In genomic region chr9:60166990-60167389, GRCm38 (mm10) we compare ENCODE assay signal across 8 mouse cellular contexts.
DNase-seq lines count a peak whose midpoint lies in the region; ATAC-seq and TF ChIP-seq lines count a peak whose summit lies in the region.

No protein-coding gene starts in this region.

- no peak for DNase-seq in liver, embryonic 14.5 days (ENCODE audit: low read depth in 3 of 3, low spot score in 3 of 3)
- no peak for DNase-seq in liver, embryonic 11.5 days (ENCODE audit: low spot score)
- DNase-seq in Muller cell, postnatal 12 days (ENCODE audit: inconsistent ontology term) = peak; percentile 30
- DNase-seq in embryonic facial prominence, embryonic 10.5 days (ENCODE audit: low spot score) = peak; percentile 39
- DNase-seq in retina, embryonic 14.5 days (ENCODE audit: low spot score) = peak; percentile 42
- no peak for DNase-seq in yolk sac, embryonic 10.5 days (ENCODE audit: low spot score)
- no peak for DNase-seq in natural killer cell, adult 2 months (ENCODE audit: low spot score in 2 of 2)
- no peak for DNase-seq in MN1 (ENCODE audit: low spot score)

- H3K9ac ChIP-seq in liver, embryonic 14.5 days (replicated peaks) = no peak overlapping the region
- H3K9ac ChIP-seq in liver, embryonic 11.5 days (ENCODE audit: low read depth, low read length) = no peak overlapping the region

- 64% methylated on average over 4 of the region's 4 CpGs for WGBS in liver, embryonic 14.5 days (ENCODE audit: insufficient replicate concordance)
- 72% methylated on average over 4 of the region's 4 CpGs for WGBS in liver, embryonic 11.5 days
- 69% methylated on average over 4 of the region's 4 CpGs for WGBS in embryonic facial prominence, embryonic 10.5 days

- no peak for TF ChIP-seq EP300 in liver, embryonic 14.5 days (IDR thresholded peaks at IDR 0.05; ENCODE audit: low read depth)

- no peaks in the 10 kb centered on the region for H3K9me3 ChIP-seq in liver, embryonic 14.5 days (ENCODE audit: control insufficient read depth, low read length)
- H3K9me3 ChIP-seq in liver, embryonic 11.5 days (ENCODE audit: control insufficient read depth, low read length) = no peaks in the 10 kb centered on the region
- H3K9me3 ChIP-seq in embryonic facial prominence, embryonic 10.5 days = no peaks in the 10 kb centered on the region

- H3K36me3 ChIP-seq in liver, embryonic 14.5 days (replicated peaks; ENCODE audit: control insufficient read depth, insufficient read depth, low read depth) = no peaks in the 10 kb centered on the region
- H3K36me3 ChIP-seq in liver, embryonic 11.5 days (ENCODE audit: control insufficient read depth, insufficient read depth, low read length) = no peaks in the 10 kb centered on the region
- no peaks in the 10 kb centered on the region for H3K36me3 ChIP-seq in embryonic facial prominence, embryonic 10.5 days (replicated peaks)

- no peak overlapping the region for H3K4me3 ChIP-seq in liver, embryonic 14.5 days (ENCODE audit: insufficient read depth in 1 of 2, low read depth in 2 of 2, low read length in 2 of 2)
- H3K4me3 ChIP-seq in liver, embryonic 11.5 days (ENCODE audit: low read depth, low read length) = no peak overlapping the region
- H3K4me3 ChIP-seq in embryonic facial prominence, embryonic 10.5 days = no peak overlapping the region

- ATAC-seq in liver, embryonic 14.5 days (ENCODE audit: insufficient read depth) = no peak
- no peak for ATAC-seq in liver, embryonic 11.5 days (replicated peaks; ENCODE audit: low FRiP score)

- TF ChIP-seq CTCF in liver, embryonic 14.5 days (IDR thresholded peaks at IDR 0.05; ENCODE audit: low read depth) = peak; percentile 37; the same call in 1 of the 2 replicates

- H3K27me3 ChIP-seq in liver, embryonic 14.5 days (ENCODE audit: control insufficient read depth, insufficient read depth, low read length) = no peaks in the 10 kb centered on the region
- H3K27me3 ChIP-seq in liver, embryonic 11.5 days (replicated peaks; ENCODE audit: control insufficient read depth, insufficient read depth, low read length) = no peaks in the 10 kb centered on the region
- H3K27me3 ChIP-seq in embryonic facial prominence, embryonic 10.5 days (replicated peaks; ENCODE audit: low read depth, poor library complexity, severe bottlenecking) = no peaks in the 10 kb centered on the region

- H3K4me1 ChIP-seq in liver, embryonic 14.5 days (replicated peaks; ENCODE audit: control insufficient read depth in 2 of 2, insufficient read depth in 2 of 2, low read length in 1 of 2) = peaks cover 0 to 5% of the 10 kb centered on the region in 2 experiments; a peak in 1 of 4 replicates
- peaks cover 4% of the 10 kb centered on the region; the same call in 1 of the 2 replicates for H3K4me1 ChIP-seq in liver, embryonic 11.5 days (replicated peaks; ENCODE audit: control insufficient read depth, insufficient read depth, low read length)
- peaks cover 11% of the 10 kb centered on the region; the same call in 1 of the 2 replicates for H3K4me1 ChIP-seq in embryonic facial prominence, embryonic 10.5 days

- no peak overlapping the region for H3K27ac ChIP-seq in liver, embryonic 14.5 days
- no peak overlapping the region for H3K27ac ChIP-seq in liver, embryonic 11.5 days (ENCODE audit: low read depth, low read length)
- no peak overlapping the region for H3K27ac ChIP-seq in embryonic facial prominence, embryonic 10.5 days (replicated peaks)

- no peak overlapping the region for H3K4me2 ChIP-seq in liver, embryonic 14.5 days (ENCODE audit: low read depth)
- H3K4me2 ChIP-seq in liver, embryonic 11.5 days = no peak overlapping the region

Comparison
In these comparisons a context has a peak if more than half of its experiments do, and no peak if none do; other contexts are left out.
1. DNase-seq: peak in Muller cell, postnatal 12 days (single experiment), embryonic facial prominence, embryonic 10.5 days (single experiment) and retina, embryonic 14.5 days (single experiment); none in liver, embryonic 14.5 days (0 of 3), liver, embryonic 11.5 days (single experiment), yolk sac, embryonic 10.5 days (single experiment), natural killer cell, adult 2 months (0 of 2) and MN1 (single experiment).